Mouse (Mus musculus) lung, postnatal 0 days (tissue): ENCODE results near the gene Dlg2. TPM values are rescaled to one million over a fixed set of nuclear protein-coding genes. Genes with fewer than 3 reads are reported as not detected.

Experiments used
- ATAC-seq: fragments of 200-750 bp; cut with Nextera tagmentation; 2 replicates; pipeline ENCODE4 v1.8.0; 2017; ENCODE audit warnings: moderate library complexity
- DNase-seq: peaks from one replicate; pipeline ENCODE4 v3.0.0-alpha.2; 2016; ENCODE audit warnings: low spot score
- H3K27ac ChIP-seq: fragments of 300-500 bp; sonication (generic); 2 replicates; pipeline ENCODE4 v1.5.1; 2014; ENCODE audit warnings: antibody characterized with exemption, mild to moderate bottlenecking, low read length, mixed read lengths
- H3K27me3 ChIP-seq: fragments of 300-500 bp; sonication (generic); replicated peaks from 2 replicates; pipeline ENCODE4 v1.6.1; 2014; ENCODE audit warnings: low read length, mixed read lengths; ENCODE audit not compliant: insufficient read depth
- H3K36me3 ChIP-seq: fragments of 300-500 bp; sonication (generic); 2 replicates; pipeline ENCODE4 v1.6.1; 2014; ENCODE audit warnings: low read length, mixed read lengths; ENCODE audit not compliant: insufficient read depth
- H3K4me1 ChIP-seq: fragments of 300-500 bp; sonication (generic); 2 replicates; pipeline ENCODE4 v1.6.1; 2014; ENCODE audit warnings: antibody characterized with exemption, low read depth, low read length, mixed read lengths; ENCODE audit not compliant: insufficient read depth
- H3K4me2 ChIP-seq: fragments of 300-500 bp; sonication (generic); replicated peaks from 2 replicates; pipeline ENCODE4 v1.6.1; 2014; ENCODE audit warnings: low read depth, mild to moderate bottlenecking, low read length, moderate library complexity, mixed read lengths
- H3K4me3 ChIP-seq: fragments of 300-500 bp; sonication (generic); 2 replicates; pipeline ENCODE4 v1.5.1; 2014; ENCODE audit warnings: low read depth, low read length
- H3K9ac ChIP-seq: fragments of 300-500 bp; sonication (generic); replicated peaks from 2 replicates; pipeline ENCODE4 v1.6.1; 2014; ENCODE audit warnings: low read depth, mild to moderate bottlenecking
- H3K9me3 ChIP-seq: fragments of 300-500 bp; sonication (generic); 2 replicates; pipeline ENCODE4 v1.6.1; 2016; ENCODE audit warnings: low read length, mixed read lengths
- CTCF ChIP-seq: IDR thresholded peaks from 2 replicates; pipeline ENCODE4 v1.5.1; 2016; ENCODE audit warnings: antibody characterized with exemption, mild to moderate bottlenecking
- EP300 ChIP-seq: IDR thresholded peaks from 2 replicates; pipeline ENCODE4 v1.6.1; 2016; ENCODE audit warnings: antibody characterized with exemption, mild to moderate bottlenecking, control low read depth
- WGBS: fragments of 180-500 bp; shearing (Covaris S2); extraction: QIAGEN DNeasy Blood & Tissue Kit; methylation state at CpG from one replicate; pipeline ENCODE4 v1.1.7; 2014; 5-methylcytosine and 5-hydroxymethylcytosine counted together
- polyA plus RNA-seq: library from polyadenylated mRNA; unstranded; fragments of >200 nt; fragmentation: Nextera tagmentation; extraction: Ambion mirVana; gene quantifications from 2 replicates; pipeline ENCODE4 v1.2.1, GENCODE M21; 2015

Dlg2 gene
- polyA plus RNA-seq, 1 experiment from 2014 or later: 0.43 TPM

DNA sequence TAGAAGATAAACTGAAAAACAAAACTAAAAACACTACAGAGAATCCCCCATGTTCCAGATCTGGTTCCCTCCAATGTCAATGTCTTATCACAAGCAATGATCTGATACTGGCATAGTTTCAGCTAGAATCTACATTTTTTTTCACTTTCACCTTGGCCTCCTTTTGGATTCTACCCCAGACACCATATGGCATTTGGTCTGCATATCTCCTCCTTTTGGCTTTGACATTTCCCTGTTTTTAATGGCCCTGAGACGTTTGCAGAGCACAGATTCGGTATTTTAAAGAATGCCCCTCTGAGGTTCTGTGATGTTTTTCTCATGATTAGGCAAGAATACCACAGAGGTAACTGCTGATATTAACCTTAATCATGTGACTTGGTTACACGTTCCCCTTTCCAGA is 1984.8 kb downstream of the Dlg2 start:
- Histone ChIP-seq H3K27ac (no peak overlapping the region), H3K9me3 (no peaks in the 10 kb centered on the region), H3K27me3 (no peaks in the 10 kb centered on the region), H3K9ac (no peak overlapping the region), H3K4me1 (no peaks in the 10 kb centered on the region), H3K4me3 (no peak overlapping the region), H3K36me3 (no peaks in the 10 kb centered on the region), H3K4me2 (no peak overlapping the region)
- WGBS: 53% methylated on average over 3 of the region's 3 CpGs
- DNase-seq (no peak), ATAC-seq (no peak)
- TF ChIP-seq EP300 (no peak), CTCF (no peak)

DNA sequence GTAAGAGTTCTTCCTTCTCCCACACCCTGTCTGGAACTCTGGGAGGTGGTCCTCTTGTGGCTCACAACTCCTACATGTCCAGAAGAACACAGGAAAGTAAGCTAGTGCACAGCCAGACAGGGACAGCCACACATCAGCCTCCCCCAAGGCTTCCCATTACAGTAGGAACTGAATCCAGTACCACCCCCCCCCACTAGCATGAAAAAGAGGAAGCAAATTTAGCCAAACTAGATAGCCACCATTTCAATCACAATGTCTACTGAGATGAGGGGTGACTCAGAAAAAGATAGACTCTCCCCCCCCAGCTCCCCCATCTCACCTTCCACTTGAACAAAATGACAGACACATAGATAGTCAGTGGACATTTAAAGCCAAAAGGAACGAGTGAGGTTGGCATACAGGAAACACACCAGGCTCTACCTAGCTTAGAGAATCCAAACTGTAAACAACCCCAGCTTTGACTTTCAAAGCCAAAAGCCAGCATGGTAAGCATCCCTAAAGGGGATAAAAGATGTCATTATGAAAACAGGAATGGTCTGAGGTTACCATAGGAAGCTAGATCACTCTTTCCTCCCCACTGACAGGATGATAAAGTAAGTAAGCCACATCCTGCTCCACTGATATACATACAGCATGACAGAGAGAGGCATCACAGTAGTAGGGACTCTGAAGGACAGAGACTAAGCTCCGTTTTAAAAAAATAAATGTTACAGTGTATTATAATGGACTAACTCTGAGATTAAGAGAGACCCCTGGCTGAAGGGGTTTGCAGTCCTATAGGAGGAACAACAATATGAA is 1986.8 kb downstream of the Dlg2 start:
- no peaks in the 10 kb centered on the region for H3K27me3 ChIP-seq
- DNase-seq (no peak), ATAC-seq (no peak)
- no peak overlapping the region for H3K4me3 ChIP-seq
- 34% methylated on average over 2 of the region's 2 CpGs for WGBS
- no peak overlapping the region for H3K4me2 ChIP-seq
- H3K9ac ChIP-seq: no peak overlapping the region
- TF ChIP-seq EP300 (no peak), CTCF (no peak)
- no peaks in the 10 kb centered on the region for H3K36me3 ChIP-seq
- no peaks in the 10 kb centered on the region for H3K9me3 ChIP-seq
- no peak overlapping the region for H3K27ac ChIP-seq
- H3K4me1 ChIP-seq: no peaks in the 10 kb centered on the region

- ATAC-seq (no peak), DNase-seq (no peak)
- TF ChIP-seq EP300 (no peak), CTCF (no peak)
- H3K4me2 ChIP-seq: no peak overlapping the region
- no peaks in the 10 kb centered on the region for H3K36me3 ChIP-seq
- no peak overlapping the region for H3K4me3 ChIP-seq
- no peaks in the 10 kb centered on the region for H3K9me3 ChIP-seq
- H3K4me1 ChIP-seq: no peaks in the 10 kb centered on the region
- H3K27ac ChIP-seq: no peak overlapping the region
- 59% methylated on average over 2 of the region's 2 CpGs for WGBS
- H3K9ac ChIP-seq: no peak overlapping the region
- H3K27me3 ChIP-seq: no peaks in the 10 kb centered on the region
Observed at GRCm38 (mm10) chr7:92464290-92464689, 1987.8 kb downstream of the Dlg2 start.

- ATAC-seq (no peak), DNase-seq (no peak)
- Histone ChIP-seq H3K9ac (no peak overlapping the region), H3K4me1 (no peaks in the 10 kb centered on the region), H3K9me3 (no peaks in the 10 kb centered on the region), H3K27me3 (no peaks in the 10 kb centered on the region), H3K4me3 (no peak overlapping the region), H3K27ac (no peak overlapping the region), H3K36me3 (no peaks in the 10 kb centered on the region), H3K4me2 (no peak overlapping the region)
- TF ChIP-seq CTCF: no peak
- no peak for TF ChIP-seq EP300
- 49% methylated on average over 1 of the region's 1 CpGs for WGBS
Observed at GRCm38 (mm10) chr7:92479143-92479542, 2002.7 kb downstream of the Dlg2 start.

- no peak overlapping the region for H3K4me2 ChIP-seq
- H3K9ac ChIP-seq: no peak overlapping the region
- no peak overlapping the region for H3K27ac ChIP-seq
- ATAC-seq: no peak
- no peaks in the 10 kb centered on the region for H3K4me1 ChIP-seq
- no peaks in the 10 kb centered on the region for H3K36me3 ChIP-seq
- WGBS: 85% methylated on average over 2 of the region's 2 CpGs
- no peaks in the 10 kb centered on the region for H3K27me3 ChIP-seq
- H3K4me3 ChIP-seq: no peak overlapping the region
- H3K9me3 ChIP-seq: no peaks in the 10 kb centered on the region
- TF ChIP-seq CTCF: no peak
- DNase-seq: no peak
Observed at GRCm38 (mm10) chr7:92479748-92480147, 2003.3 kb downstream of the Dlg2 start.

DNA sequence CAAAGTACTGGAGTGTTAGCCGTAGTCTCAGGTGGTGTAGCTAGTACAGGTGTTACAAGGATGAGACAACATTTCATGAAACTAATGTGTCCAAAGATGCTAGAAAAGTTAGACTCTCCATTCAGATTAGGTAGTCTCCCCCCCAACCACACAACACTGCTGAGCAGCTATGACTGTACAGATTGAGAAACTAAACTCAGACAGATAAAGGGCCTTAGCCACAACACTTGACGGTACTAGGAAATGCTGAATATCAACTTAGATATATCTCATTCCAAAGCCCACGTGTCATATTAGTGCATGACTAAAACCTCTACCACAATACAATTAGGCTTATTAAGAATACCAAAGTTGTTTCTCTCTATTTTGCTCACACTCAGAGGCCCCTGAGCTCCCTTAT is 2006.9 kb downstream of the Dlg2 start:
- TF ChIP-seq EP300 (no peak), CTCF (no peak)
- ATAC-seq: no peak
- H3K4me2 ChIP-seq: no peak overlapping the region
- H3K36me3 ChIP-seq: no peaks in the 10 kb centered on the region
- no peak overlapping the region for H3K4me3 ChIP-seq
- no peak overlapping the region for H3K27ac ChIP-seq
- H3K4me1 ChIP-seq: no peaks in the 10 kb centered on the region
- no peaks in the 10 kb centered on the region for H3K27me3 ChIP-seq
- WGBS: 69% methylated on average over 3 of the region's 3 CpGs
- no peak overlapping the region for H3K9ac ChIP-seq
- H3K9me3 ChIP-seq: no peaks in the 10 kb centered on the region
- no peak for DNase-seq
